Mouse (Mus musculus) bone marrow, adult 2 months (tissue): Measurements from ENCODE around the gene Setd4. TPM values are rescaled to one million over a fixed set of nuclear protein-coding genes. Genes with fewer than 3 reads are reported as not detected.

ENCODE experiments used
- H3K27ac ChIP-seq: fragments of 200-500 bp; 2 replicates; pipeline ENCODE4 v1.5.1; 2012; ENCODE audit warnings: low read depth, mild to moderate bottlenecking, control low read depth, inconsistent platforms, low read length; ENCODE audit not compliant: control insufficient read depth, poor library complexity, insufficient read depth
- H3K4me1 ChIP-seq: fragments of 200-500 bp; 2 replicates; pipeline ENCODE4 v1.6.1; 2011; ENCODE audit warnings: low read length; ENCODE audit not compliant: control insufficient read depth, insufficient read depth
- H3K4me3 ChIP-seq: fragments of 200-500 bp; replicated peaks from 2 replicates; pipeline ENCODE3; 2011; ENCODE audit warnings: mild to moderate bottlenecking, low read depth, low read length, control low read depth; ENCODE audit not compliant: control insufficient read depth
- CTCF ChIP-seq: fragments of 200-500 bp; IDR thresholded peaks from 2 replicates; pipeline ENCODE4 v1.5.1; 2011; ENCODE audit warnings: low read length, control low read depth; ENCODE audit not compliant: control insufficient read depth, insufficient read depth
- POLR2A ChIP-seq: fragments of 200-500 bp; IDR thresholded peaks from 2 replicates; pipeline ENCODE4 v1.6.1; 2011; ENCODE audit warnings: low read depth, mild to moderate bottlenecking, control low read depth, low read length, borderline replicate concordance; ENCODE audit not compliant: control insufficient read depth
- WGBS: fragments of 180-500 bp; shearing (Covaris S2); methylation state at CpG from one replicate; pipeline ENCODE4 v1.1.7; 2018; 5-methylcytosine and 5-hydroxymethylcytosine counted together
- polyA plus RNA-seq: library from polyadenylated mRNA; stranded (reverse); fragments of >200 nt; gene quantifications from 2 replicates; pipeline ENCODE4 v1.2.4, GENCODE M21; 2011; ENCODE audit warnings: low replicate concordance; ENCODE audit not compliant: missing spikeins, insufficient read depth, insufficient read length

Setd4 gene
- polyA plus RNA-seq, 1 experiment: 17.1 TPM

- 79% methylated on average over 5 of the region's 5 CpGs for WGBS
- H3K4me3 ChIP-seq: no peak overlapping the region
- TF ChIP-seq POLR2A: no peak
Measured at GRCm38 (mm10) chr16:93575574-93575973, 28.3 kb downstream of the Setd4 start.

GRCm38 (mm10) chr16:93574521-93575191 is 29.2 kb downstream of the Setd4 start:
- WGBS: 31% methylated on average over 18 of the region's 18 CpGs

More at GRCm38 (mm10) chr16:93575574-93575973, 28.3 kb downstream of the Setd4 start:
- Histone ChIP-seq H3K4me1 (peaks cover 4% of the 10 kb centered on the region), H3K27ac (no peak overlapping the region)

GRCm38 (mm10) chr16:93573434-93573833 is 30.4 kb downstream of the Setd4 start:
- Histone ChIP-seq H3K4me1 (no peaks in the 10 kb centered on the region; the same call in 1 of the 2 replicates), H3K27ac (no peak overlapping the region), H3K4me3 (no peak overlapping the region)
- WGBS: 82% methylated on average over 5 of the region's 5 CpGs
- no peak for TF ChIP-seq POLR2A
- TF ChIP-seq CTCF: no peak

More at GRCm38 (mm10) chr16:93574521-93575191, 29.2 kb downstream of the Setd4 start:
- Histone ChIP-seq H3K4me1 (peaks cover 3% of the 10 kb centered on the region), H3K4me3 (no peak overlapping the region), H3K27ac (no peak overlapping the region; the same call in 1 of the 2 replicates)
- no peak for TF ChIP-seq POLR2A
- no peak for TF ChIP-seq CTCF

GRCm38 (mm10) chr16:93572383-93572782 is 31.5 kb downstream of the Setd4 start:
- WGBS: 32% methylated on average over 6 of the region's 6 CpGs
- H3K4me3 ChIP-seq: no peak overlapping the region
- no peak overlapping the region for H3K27ac ChIP-seq
- TF ChIP-seq POLR2A (no peak), CTCF (no peak)
- no peaks in the 10 kb centered on the region; the same call in 1 of the 2 replicates for H3K4me1 ChIP-seq

- no peak overlapping the region for H3K27ac ChIP-seq
- 74% methylated on average over 12 of the region's 12 CpGs for WGBS
- H3K4me1 ChIP-seq: no peaks in the 10 kb centered on the region
Measured at GRCm38 (mm10) chr16:93558499-93558898, 45.4 kb downstream of the Setd4 start.

GRCm38 (mm10) chr16:93557646-93558045 is 46.2 kb downstream of the Setd4 start:
- WGBS: 44% methylated on average over 8 of the region's 8 CpGs
- TF ChIP-seq CTCF (no peak), POLR2A (no peak)
- Histone ChIP-seq H3K27ac (no peak overlapping the region), H3K4me1 (no peaks in the 10 kb centered on the region; the same call in 1 of the 2 replicates), H3K4me3 (no peak overlapping the region)

More at GRCm38 (mm10) chr16:93558499-93558898, 45.4 kb downstream of the Setd4 start:
- TF ChIP-seq CTCF (no peak), POLR2A (no peak)
- no peak overlapping the region for H3K4me3 ChIP-seq

GRCm38 (mm10) chr16:93552686-93553513 is 51.0 kb downstream of the Setd4 start:
- H3K4me1 ChIP-seq: peaks cover 2% of the 10 kb centered on the region; the same call in 1 of the 2 replicates
- no peak for TF ChIP-seq POLR2A
- TF ChIP-seq CTCF: no peak
- 23% methylated on average over 12 of the region's 12 CpGs for WGBS
- no peak overlapping the region for H3K27ac ChIP-seq
- no peak overlapping the region for H3K4me3 ChIP-seq

GRCm38 (mm10) chr16:93549287-93549686 is 54.6 kb downstream of the Setd4 start:
- no peak for TF ChIP-seq CTCF
- TF ChIP-seq POLR2A: no peak
- WGBS: 71% methylated on average over 10 of the region's 10 CpGs
- Histone ChIP-seq H3K4me1 (peaks cover 2% of the 10 kb centered on the region; the same call in 1 of the 2 replicates), H3K4me3 (no peak overlapping the region), H3K27ac (no peak overlapping the region)
